Mouse (Mus musculus) spleen, postnatal 14 days (tissue): ENCODE data around the gene Gm45234.

ENCODE experiments used
- DNase-seq, 2 experiments: peaks; one replicate each; pipeline ENCODE4 v3.0.0; 2021 to 2022; ENCODE audit warnings: low spot score in 2 of 2

Gene Gm45234

GRCm38 (mm10) chr6:124767536-124767919 lies 11.7 kb upstream of the Gm45234 start:
- no peak for DNase-seq

DNA sequence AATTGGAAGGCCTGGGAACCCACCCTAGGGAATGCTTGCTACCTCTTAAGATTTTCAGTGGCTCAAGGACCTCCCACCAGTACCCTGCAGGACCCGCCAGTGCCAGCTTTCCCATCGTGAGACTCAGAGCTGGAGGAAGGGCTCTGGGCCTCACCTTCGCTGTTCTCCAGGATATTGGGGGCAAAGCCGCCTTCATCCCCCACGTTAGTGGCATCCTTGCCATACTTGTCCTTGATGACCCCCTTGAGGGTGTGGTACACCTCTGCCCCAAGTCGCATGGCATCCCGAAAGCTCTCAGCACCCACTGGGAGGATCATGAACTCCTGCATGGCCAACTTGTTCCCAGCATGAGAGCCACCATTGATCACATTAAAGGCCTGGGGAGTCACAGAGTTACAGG lies 10.1 kb upstream of the Gm45234 start:
- DNase-seq, result no peak

GRCm38 (mm10) chr6:124759259-124759658 lies 3.4 kb upstream of the Gm45234 start:
- DNase-seq, result peak; percentile 64 to 83

DNA sequence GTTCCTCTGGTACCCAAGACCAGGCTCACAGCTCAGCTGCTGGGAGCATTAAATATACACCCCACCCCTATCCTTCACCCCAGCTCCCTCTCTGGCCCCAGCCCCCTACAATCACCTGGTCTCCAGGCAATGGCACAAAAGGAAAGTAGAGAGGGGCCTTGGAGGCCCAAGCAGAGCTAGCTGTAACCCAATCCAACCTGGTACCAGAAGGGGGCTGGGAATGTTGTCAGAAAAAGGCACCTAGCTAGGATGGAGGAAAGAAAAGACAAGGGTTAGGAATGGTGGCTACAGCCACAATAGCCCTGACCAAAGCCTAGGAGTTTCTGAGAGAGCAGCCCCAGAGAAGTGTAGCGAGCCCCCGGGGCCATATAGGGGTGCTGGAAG lies 3.0 kb upstream of the Gm45234 start:
- no peak for DNase-seq

- no peak for DNase-seq
Measured at GRCm38 (mm10) chr6:124757909-124758848, 2.4 kb upstream of the Gm45234 start.

DNA sequence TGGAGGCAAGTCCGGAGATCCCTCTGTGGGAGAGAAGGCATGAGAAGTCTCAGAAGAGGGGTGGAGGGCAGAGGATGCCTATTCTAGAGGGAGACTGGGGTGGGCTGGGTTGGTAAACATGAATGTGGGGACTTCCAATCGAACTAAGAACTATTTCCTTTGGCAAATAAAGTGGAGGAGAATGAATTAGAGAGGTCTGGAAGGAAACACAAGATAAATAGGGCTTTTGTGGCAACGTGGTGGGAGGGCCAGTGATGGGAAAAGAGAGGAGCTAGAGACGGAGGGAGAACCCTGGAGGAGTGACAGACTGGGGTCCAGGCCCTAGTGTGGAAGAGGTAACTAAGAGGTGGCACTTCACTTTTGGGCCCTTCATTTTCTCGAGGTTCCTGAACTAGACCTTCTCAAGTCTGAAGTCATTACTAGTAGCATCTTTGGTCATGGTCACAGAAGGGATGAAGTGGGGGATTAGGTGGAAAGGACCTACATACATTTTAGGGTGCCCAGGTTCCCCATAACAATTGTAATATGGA lies 1.6 kb upstream of the Gm45234 start:
- DNase-seq, result no peak

DNA sequence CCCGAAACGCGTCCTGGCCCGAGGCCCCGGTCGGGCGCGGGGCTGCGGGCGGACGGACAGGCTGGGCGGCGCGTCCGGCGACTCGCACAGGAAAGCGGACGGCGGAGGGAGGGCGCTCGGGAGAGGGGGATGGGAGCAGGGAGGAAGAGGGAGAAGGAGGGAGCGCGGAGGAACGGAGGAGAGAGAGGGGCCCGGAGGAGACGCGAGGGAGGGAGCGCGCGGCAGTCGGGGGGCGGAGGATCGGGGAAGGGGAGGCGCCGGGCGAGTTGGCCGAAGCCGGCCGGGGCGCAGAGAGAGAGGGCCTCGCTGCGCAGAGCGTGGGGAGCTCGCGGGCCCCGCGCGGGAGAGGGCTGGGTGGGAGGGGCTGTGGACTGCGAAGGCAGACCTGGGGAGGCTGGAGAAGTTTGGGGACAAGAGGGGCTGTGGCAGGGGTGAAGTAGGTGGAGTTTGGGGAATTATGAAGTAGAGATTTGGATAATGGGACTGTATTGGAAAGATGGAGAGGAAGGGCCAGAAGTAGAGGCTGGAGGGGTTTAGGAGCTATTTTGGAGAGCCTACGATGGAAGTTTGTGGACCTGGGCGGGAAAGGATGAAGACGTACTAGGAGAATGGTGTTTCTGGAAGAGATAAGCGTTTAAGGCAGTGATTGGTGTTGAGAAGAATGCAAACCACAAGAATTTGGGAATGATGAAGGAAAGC lies 980 bp upstream of the Gm45234 start:
- peak in 1 of 2 experiments; percentile 41 for DNase-seq

DNA sequence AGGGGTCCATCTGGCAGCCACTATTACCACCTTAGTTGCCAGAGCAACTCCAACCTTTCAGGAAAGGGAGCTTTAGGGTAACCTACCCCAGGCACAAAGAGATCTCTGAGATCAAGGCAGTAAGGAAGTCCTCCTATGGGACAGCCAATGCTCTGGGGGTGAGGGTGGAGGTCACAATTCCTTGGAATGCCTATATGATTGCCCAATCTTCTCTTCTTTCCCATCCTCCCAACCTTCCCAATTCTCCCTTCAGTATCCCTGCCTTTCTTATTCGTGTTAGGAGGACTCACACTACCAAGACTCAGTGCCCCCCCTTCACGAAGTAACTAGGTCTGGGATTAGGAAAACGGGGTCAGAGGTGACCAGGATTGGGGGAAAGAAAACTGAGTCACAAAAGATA lies 515 bp downstream of the Gm45234 start:
- DNase-seq, result no peak

GRCm38 (mm10) chr6:124753861-124754260 lies 2.0 kb downstream of the Gm45234 start:
- DNase-seq, result no peak

DNA sequence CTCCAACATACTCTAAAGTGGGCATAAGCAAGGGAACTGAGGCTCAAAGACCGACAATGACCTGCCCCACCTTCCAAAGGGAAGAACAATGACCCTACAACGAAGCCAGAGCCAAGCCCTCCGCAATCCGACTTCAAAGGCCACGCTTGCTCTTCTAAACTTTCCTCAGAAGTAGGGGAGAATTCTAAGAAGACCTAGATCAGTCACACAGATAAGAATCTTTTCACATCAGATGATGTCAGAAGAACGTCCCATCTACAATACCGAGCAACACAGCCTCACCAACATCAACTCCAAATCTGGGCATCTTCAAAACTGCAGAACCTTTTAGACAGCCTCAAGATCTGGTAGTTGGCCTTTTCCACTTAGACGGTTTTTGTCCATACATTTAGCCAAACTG lies 5.4 kb downstream of the Gm45234 start:
- DNase-seq, result no peak

- DNase-seq, result no peak
Measured at GRCm38 (mm10) chr6:124746654-124747632, 8.9 kb downstream of the Gm45234 start.

GRCm38 (mm10) chr6:124746296-124746605 lies 9.6 kb downstream of the Gm45234 start:
- DNase-seq, result no peak

GRCm38 (mm10) chr6:124745490-124746295 lies 10.1 kb downstream of the Gm45234 start:
- peak; percentile 86 to 94 for DNase-seq

DNA sequence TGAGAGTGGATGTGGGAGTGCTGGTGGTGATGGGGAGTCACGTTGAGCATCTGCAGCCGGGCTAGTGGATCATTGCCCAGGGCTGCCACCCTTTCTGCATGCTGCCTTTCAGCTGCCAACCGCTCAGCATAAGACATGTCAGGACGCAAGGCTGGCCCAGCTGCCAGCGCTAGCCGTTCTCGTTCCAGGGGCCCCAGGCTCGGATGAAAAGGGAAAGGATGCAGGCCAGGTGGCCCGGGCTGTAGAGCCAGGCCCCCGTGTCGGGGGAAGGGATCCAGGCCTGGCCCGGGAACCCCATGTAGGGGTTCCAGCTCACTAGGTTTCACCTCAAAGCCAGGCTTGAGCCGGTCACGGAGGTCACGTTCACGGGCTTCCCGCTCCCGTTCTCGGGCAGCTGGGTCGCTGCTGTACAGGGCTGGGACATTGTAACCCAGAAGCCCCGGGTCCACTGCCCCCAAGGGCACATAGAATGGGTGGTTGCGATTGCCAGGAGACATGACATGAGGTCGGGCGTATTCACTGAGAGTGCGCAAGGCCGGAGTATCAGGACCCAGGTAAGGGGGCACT lies 11.0 kb downstream of the Gm45234 start:
- DNase-seq, result no peak

DNA sequence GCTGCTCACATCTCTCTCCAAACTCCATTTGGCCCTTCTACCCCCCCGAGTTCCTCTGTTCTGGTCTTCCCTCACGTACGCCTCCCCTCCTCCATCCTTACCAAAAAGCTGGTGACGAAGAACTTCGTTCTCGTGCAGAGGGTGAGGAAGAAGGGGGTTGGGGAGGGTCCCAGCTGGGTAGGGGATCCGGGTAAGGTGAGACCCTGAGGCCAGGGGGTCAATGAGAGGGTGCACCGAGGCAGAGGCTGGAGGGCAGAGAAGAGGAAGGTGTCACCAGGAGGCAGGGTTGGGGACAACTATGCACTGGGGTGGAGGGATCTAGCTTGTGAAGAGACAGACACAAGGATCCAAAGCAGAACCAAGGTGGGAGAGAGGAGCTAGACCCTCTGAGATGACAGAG lies 12.2 kb downstream of the Gm45234 start:
- no peak for DNase-seq

DNA sequence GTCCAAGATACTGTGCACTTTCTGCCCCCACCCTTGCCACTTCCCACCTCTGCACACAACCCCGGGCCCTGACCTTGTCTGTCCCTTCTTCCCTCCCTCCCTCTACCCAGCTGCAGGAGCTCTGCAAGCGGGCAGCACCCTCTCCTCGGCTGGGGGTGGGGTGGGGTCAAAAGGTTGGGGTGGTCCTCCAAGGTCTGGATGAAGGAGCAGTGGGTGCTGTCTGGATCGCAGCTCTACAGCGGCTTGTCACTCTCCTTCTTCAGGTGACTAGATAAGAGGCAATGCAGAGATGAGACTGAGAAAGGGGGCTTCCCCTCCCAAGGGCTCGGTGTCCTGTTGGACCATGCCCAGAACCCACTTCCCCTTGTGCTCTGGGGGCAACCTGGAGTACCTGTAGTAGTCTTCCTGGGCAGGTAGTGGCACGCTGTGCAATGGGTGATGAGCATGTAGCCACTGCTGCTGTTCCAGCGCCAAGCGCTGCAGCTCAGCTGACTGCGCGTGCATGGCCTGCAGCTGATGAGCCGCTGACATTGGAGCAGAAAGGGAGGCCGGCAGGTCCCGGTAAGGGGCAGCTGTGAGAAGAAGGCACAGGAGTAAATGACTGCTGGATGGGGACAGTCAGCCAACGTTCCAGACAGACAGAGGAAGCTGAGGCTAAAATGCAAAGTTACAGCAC lies 12.8 kb downstream of the Gm45234 start:
- no peak for DNase-seq

DNA sequence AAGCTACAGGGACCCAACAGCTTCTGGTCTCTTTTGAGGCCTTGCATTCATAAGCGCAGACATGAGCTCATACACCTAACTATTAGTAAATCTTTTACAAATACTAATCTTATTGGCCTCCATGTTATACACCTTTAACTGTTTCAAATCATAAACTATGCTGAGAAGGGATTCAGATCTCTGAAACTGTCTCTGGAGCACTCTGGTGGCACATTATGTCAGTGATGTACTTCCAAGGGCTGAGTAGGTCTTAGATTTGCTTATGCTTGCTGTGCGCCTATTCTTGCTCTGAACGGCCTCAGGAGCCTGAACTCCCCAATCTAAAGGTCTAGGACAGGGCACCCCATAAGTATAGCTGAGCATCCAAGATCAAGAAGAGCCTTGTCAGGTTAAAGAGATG lies 14.0 kb downstream of the Gm45234 start:
- DNase-seq, result no peak

- DNase-seq, result peak; percentile 70 to 80
Measured at GRCm38 (mm10) chr6:124740888-124741761, 14.7 kb downstream of the Gm45234 start, which contains the start of gene Grcc10. Gene Grcc10, minus strand, starts transcription at chr6:124741374.
